Mouse (Mus musculus): Measurements from ENCODE around the gene Tanc1.

Tanc1 gene

DNA sequence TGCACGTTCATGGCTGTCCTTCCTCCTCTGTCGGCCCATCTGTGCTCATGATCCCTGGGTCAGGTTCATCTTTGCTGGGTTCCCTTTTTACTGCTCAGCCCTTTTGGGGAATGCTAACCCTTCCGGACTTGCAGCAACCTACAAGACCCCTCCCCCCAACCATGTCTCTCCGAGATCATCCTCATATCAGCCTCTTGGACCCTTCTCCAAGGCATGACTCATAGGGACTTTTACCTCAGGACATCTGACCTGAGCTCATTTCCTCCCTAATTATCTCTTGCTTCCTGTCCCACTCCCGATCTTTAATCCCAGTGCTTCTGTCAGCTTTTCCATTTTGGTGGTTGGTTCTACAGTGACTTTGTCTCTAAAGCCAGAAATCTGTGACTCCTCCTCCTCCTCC, 68.9 kb downstream of the Tanc1 start:
- DNase-seq (ENCODE audit: low read depth, low spot score), result no peak

DNA sequence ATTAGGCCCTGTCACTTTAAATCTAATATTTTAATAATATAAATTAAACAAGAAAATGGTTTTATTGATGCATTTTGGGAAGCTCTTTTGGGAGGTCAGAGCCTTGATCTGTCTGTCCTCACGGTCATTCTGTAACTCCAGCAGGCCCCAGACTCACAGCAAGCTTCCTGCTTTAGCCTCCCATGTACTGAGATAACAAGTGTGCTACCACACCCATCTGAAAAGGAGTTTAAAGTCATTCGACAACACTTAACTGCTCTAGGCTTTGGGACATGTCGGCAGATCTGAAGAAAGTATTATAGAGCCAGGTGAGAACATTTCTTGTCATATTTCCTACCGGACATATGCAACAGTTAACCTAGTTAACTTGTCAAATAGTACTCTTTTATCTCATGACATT, 69.3 kb downstream of the Tanc1 start:
- DNase-seq (ENCODE audit: low read depth, low spot score), result no peak

DNA sequence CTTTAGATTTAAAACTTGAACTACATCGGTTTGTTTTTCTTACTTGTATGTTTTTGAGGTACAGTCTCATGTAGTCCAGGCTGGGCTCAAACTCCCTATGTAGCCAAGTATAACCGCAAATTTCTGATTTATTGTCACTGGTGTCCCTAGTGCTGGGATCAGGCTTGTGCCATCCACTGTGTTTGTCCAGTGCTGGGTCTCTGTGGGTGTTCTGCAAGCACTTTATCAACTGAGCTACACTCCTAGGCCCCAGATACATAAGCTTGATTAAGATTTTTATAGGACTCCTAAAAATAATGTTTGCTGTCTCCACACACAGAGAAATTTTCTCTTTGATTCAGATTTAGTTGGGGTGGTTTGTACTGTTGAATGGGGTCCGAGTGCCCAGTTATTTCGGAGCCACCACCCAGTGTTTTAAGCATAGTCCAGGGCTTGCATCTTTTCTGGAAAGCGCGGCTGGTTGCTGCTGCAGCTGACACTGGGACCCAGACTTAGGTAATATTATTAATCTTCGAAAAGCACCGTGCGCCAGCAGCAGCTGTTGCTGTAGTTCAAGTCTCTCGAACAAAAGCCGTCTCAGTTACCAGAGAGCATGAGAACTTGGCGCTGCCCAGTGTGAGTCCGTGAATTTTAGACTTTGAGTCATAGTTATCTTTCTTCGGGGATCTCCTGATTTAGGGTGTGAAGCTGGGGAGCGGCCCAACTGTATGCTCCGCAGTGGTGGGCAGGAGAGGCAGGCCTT, 73.2 kb downstream of the Tanc1 start:
- no peak for DNase-seq (ENCODE audit: low read depth, low spot score)

DNA sequence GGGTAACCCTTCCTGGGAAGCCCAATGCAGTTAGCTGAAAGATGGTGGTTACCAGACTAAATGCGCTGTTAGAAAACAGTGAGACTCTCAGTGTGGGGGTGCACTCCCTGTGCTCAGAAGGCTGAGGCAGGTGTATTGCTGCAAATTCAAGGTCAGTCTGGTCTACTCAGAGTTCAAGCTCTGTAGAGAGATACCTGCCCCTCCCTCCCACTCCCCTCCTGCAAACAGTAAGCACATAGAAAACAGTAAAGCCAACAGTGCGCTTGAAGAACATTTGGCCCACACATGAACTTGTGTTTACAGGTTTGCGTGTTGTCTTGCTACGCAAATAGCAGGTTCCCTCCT, 73.7 kb downstream of the Tanc1 start:
- no peak for DNase-seq (ENCODE audit: low read depth, low spot score)

DNA sequence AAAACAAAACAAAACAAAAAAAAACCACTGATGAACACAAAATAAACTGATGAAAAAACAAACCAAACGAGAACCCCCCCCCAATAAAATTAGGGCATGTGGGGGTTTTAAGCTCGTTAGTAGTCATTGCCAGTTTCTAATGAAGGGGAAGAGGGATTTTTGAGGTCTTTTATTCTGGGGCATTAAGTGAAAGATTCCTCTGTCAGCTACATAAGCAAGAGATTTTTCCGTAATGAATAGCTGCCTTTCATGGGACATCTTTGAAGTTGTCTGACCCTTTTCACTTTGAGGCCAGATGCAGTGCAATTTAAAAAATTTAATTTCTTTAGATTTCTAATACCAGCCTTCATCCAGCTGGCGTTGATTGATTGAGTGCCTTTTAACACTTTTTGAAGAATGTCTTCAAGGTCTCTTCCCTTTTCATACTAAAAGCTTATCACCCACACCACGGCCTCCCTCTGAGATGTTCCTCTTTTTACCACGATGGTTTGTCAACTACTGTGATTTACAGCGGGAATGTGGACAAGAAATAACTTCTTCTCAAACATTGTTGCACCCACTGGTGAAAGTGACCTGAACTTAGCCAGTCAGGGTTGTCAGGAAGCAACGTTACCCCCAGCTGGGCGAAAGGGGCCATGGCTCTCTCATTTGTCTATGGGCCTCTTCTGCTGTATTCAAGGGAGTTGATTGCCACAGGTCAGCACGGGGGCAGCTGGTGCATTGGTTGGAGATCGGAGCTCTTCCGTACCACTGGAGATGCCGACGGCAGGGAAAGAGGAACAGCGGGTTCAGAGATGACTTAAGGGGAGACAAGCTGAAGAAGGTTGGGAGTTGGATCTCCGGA, 76.6 kb downstream of the Tanc1 start:
- DNase-seq (ENCODE audit: low read depth, low spot score), result no peak

DNA sequence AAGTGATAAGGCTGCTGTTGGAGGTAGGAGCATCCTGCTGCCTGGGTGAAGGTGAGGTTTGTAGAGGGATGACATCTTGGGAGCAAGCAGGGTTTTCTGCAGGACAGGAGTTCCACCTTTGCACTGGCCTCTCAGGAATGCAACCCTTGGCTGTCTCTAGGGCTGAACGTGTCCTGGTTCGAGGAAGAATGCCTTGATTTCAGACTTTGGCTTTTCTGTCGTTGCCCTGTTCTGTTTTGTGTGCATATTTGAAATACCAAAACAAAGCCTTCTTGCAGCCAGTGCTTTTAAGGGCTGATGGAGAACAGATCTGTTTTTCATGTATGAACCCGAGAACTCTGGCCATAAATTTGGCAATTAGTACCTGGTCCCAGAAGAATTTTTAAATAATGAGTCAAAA, 79.3 kb downstream of the Tanc1 start:
- no peak for DNase-seq (ENCODE audit: low read depth, low spot score)

DNA sequence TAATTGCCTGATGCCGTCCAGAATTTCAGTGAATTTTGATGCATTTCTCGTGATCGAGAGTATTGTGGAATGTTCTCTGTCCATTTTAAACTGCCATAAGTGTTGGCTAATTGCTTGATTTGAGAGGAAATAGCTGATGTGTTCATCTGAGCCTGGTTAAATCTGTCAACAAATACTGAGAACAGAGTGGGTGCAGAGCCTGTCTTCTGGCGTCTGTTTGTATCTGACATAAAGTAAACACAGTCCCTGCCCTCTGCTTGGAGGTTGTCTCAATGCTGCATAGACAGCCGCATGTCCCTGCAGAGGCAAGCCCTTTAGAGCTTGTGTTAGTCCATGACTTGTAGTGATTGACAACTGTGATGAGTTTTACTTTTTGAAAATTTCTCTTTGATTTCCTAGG, 81.6 kb downstream of the Tanc1 start:
- no peak for DNase-seq (ENCODE audit: low read depth, low spot score)

DNA sequence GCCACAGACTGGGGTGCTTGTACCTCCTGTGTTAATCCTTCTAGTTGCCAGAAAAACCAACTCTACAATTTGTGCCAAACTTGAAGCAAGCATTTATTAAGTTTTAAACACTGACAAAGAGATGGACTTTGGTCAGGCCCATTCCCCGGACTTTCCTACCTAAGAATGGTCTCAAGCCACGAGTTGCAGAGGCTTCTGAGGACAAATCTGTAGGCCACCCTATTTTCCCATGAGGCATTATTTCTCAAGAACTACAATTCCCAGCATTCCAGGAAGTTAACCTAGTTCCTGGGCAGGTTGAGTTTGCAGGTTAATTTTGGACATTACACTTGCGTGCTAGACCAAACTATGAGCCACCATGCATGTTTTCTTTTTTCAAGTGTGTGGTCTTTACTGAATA, 85.3 kb downstream of the Tanc1 start:
- no peak for DNase-seq (ENCODE audit: low read depth, low spot score)

DNA sequence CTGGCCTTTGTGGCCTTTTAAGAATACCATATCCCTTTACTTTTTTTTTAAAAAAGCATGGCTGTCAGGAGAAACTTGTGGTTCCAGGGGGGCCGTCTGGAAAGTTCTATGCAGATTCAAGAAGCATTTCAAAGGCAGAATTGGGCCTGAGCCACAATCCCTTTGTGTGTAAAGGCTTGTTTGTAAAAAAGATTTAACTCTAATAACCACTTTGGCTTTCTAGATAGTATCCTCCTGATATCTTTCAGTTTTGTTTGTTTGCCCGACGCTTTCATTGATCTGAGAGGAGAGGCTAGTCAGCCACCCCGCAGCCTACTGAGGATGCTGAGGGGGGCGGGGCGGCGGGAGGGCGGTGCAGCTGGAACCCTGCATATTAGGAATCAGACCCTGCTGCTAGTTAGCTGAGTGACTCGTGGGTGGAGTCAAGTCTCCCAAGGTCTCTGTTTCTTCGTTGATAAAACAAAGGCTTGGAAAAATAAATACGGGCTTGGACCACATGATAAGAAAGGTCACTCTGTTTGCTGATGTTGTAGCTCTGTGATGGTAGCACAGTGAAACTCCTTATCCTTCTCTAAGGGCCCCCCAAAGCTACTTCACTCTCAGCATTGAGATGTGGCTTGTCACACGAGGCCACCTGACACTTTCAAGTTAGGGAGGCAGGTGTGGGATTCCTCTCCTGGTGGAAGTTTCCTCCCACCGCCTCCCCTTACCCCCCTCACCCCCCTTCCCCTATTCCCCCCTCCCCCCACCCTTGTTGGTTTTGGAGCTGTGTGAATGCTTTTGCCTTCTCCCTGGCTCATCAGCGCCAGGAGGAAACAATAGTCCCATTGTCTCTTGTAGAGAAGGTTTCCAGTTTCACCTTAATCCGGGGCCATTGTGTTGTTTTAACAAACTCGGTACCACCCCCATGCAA, 86.1 kb downstream of the Tanc1 start:
- no peak for DNase-seq (ENCODE audit: low read depth, low spot score)

DNA sequence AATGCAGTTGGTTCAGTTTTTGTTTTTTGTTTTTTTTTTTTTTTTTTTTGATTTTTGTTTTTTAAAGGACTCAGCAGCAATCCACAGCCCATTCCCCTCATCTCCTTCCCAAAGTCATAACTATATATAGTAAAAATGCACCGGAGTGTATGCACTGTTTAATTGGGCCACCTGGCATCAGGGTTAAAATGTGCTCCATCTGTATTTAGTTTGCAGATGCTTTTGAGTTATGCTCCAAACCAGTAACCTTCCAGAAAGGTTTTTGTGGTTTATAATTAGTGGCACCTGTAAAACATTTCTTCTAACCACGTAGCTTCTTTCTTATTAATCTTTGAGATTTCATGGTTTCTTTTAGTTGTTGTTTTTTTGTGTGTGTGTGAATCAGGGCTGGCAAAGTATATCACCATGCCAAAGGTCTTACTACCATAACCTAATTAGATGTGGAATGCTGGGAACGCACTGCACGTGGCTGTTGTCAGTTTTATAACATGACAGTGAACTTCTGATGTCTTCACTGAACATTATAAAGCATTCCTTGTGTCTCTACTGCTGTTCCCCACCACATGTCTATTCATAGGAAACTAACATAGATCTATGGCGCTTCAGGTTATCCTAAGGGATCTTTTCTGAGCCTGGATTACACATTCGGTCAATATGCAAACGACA, 86.9 kb downstream of the Tanc1 start:
- DNase-seq (ENCODE audit: low read depth, low spot score), result no peak

DNA sequence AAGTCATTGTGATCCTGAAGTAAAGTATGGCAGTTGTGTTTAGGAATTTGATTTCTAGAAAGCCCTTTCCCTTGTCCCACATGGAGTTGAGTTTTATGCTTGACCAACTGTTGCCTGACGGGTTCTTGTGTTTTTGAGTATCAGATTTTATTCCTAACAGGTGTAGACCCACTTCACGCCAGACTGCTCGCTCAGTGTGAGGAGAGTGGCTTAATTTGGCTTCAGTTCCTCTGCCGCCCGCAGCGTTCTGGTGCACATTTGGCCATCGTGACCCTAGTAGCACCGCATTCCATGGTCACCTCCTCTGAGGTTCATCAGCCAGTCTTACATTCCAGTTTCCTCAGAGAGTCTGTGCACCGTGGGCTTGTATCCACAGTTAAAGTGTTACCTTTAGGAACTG, 88.1 kb downstream of the Tanc1 start:
- no peak for DNase-seq (ENCODE audit: low read depth, low spot score)

DNA sequence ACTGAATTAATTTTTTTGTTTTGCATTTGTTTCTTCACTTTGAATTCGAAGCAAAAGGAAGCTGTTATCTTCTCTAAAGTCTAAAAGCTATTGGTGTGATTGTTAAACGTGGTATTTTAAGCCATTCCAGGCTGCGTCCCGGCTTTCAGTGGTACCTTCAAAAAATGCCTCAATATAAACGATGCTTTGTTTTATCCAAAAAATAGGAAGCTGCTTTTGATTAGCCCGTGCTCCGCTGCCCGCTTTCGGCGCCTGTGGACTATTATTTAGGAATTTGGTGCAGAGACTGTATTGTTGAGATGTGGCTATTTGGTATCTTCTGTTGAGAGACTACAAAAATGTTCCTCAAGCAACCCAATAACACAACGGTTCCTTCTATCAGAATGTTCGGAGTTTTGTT, 93.4 kb downstream of the Tanc1 start:
- no peak for DNase-seq (ENCODE audit: low read depth, low spot score)

DNA sequence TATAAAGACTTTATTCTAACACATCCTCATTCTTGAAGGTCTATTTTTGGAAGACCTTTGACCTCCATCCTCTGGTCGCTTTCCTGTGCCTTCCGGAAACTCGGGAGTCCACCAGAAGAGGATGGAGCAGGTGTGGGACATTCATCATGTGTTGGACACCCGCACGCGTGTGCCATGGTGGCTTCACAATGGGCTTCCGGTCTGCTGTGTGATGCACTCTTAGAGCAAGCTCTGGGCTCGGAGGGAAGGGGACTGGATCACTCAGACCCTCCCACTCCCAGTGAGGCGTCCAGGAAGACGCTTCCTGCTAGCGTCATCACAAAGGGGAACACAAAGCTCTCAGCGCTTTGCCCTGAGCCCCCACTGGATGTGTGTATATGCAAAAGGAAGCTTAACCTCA, 95.0 kb downstream of the Tanc1 start:
- no peak for DNase-seq (ENCODE audit: low read depth, low spot score)

DNA sequence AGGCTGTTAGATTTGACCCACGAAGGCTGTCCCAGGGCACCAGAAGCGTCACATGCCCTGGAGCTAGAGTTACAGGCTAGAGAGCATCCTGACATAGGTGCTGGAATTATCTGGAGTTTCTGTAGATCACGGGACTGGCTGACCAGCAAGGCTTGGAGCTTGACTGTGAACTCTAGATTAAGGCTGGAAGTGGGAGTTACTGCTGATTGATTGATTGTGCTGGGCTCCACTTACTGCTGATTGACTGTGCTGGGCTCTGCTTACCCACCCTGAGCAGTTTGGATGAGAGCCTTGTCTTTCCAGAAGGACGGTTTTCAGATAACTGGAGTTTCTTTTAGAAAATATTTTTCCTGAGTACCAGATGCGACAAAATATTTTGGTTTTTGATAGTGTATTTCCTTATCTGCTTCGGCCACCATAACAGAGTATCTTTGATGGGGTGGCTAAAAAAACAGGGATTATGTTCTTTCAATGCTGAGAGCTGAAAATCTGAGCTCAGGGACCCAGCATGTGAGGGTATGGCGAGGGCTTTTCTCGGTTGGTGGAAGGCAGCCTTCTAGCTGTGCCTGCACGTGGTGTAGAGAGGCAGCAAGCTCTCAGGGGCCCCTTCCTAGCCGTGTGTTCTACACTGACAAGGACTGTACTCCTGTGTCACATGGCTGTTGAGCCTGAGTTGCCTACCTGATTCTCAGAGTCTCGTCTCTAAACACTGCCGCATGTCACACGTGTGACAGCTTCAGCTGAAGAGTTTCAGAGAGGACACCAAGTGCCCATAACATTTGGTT, 96.3 kb downstream of the Tanc1 start:
- DNase-seq (ENCODE audit: low read depth, low spot score), result no peak

DNA sequence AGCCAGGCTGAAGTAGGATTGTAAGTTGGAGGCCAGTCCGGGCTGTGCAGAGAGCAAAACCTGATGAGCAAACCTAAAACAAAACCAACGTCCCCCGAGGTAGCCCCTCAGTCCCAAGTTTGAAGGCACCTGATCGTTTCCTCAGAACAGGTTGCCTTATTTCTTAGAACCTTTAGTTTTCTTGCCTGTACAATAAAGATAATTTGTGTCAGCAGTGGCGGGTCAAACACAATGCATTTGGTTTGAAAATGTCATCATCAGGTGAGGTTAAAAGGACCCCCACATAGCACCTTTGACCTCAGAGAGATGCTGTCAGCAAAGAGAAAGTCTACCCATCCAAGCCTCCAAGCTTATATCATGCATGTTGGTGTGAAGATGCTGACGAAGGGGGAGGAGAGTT, 98.9 kb downstream of the Tanc1 start:
- DNase-seq (ENCODE audit: low read depth, low spot score), result no peak

DNA sequence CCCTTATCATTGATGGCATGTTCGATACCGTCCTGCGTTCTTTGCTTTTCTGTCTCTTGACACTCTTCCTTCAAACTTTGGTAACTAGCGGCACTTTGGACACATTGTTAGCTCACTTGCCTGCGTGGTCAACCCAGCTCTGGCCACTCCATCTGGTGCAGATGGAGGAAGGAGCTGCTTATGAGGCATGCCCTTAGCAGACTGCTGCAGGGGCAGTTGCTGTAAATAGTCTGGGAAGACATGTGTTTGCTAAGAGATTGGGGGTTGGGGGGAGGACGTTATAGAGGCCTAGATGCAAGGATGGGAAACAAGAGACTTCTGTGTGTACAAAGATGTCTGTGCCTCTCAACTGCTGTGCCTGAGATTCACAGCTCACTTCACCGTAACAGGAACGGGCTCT, 100.2 kb downstream of the Tanc1 start:
- no peak for DNase-seq (ENCODE audit: low read depth, low spot score)

DNA sequence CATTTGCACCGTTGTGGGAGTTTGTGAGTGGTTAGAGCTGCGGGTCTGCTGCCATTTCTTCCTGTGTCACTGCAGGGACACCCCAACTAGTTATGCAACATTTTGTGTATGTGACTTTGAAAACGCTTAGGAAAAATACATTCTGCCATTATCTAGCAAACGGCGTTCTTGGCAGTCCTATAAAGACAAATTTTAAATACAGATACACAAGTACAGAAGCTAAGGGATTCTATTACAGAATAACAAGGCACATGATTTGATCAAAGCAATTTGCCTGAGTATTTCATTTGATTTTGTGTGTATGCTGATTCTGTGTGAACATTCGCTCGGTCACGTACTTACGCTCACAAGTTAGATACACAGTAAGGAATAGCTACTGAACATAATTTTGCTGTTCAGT, 100.6 kb downstream of the Tanc1 start:
- DNase-seq (ENCODE audit: low read depth, low spot score), result no peak

DNA sequence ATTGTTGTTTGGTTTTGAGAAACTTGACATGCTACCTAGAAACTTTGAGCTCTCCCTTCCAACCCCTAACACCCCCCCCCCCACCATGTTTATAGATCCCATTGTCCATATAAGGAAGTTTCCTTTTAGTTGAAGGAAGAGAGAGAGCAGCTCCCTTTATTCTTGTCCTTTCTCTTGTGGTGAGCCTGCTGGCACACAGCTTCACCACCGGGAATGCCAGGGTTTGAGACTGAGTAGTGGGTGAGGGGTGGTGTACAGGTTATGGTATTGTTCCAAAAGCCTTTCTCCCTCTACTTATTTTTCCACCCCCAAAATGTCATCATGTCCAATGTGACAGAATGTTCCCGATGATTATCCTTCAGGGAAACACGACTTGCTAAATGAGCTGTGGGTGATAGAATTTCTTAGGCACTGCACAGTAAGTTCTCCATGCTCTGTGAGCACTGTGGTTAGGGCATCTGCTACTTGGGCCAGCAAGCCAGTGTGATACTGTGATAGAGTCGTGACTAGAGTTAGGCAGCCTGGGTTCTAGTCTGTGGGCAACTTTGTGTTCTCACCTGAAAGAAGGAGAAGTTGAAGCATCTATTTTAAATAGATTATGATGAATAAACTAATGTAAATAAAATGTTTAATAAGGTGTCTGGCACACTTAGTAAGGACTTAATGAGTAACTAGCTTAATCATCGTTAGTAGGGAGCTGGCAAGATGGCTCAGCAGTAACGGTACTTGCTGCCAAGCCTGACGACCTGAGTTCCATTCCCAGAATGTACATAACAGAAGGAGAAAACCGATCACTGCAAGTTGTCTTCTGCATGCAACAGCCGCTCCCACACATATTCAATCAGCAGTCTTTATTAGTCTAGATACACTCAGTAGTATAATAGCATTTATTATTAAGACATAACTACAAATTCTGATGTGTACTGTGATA, 102.0 kb downstream of the Tanc1 start:
- DNase-seq (ENCODE audit: low read depth, low spot score), result no peak

DNA sequence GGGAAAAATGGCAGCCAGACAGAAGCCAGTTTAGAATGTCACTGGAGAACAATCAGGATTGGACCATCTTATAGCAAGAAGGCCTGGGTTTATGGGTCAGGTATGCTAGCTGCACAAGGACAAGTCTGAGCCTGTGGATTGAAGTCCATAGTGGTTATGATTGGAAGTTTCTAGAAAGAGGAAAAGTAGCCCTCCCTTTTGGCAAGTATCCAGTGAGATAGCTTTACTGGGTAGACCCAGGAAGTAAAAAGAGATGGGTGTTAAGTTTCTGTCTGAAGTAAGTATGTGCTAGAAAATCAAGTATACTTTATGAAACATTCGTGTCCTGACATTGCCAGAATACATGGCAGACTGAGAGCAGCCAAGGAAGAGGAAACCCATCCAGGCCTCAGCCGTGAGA, 103.2 kb downstream of the Tanc1 start:
- no peak for DNase-seq (ENCODE audit: low read depth, low spot score)

DNA sequence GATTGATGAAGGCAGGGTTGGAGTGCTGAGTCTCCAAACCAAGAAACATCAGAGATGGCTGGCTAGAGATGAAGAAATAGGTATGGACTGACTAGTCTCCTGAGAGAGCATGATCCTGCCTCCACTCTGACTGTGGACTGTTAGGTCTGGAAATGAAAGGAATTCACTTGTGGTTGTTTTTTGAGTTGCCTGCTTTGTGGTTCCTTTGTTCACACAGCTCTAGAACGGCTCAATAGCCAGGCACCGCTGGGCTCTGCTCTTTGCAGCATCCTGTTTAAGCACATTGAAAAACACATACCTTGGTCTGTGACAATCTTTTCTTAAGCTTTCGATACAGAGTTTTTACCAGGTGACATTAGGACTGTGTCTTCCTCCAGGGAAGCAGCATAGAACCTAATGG, 104.6 kb downstream of the Tanc1 start:
- no peak for DNase-seq (ENCODE audit: low read depth, low spot score)

Data from retina, postnatal 7 days (tissue).